Mouse (Mus musculus) layer of hippocampus, adult 9-11 months (tissue): ENCODE data around the gene Phc3.
"Not testable (repeated sequence)": the region's sequence is repeated elsewhere in the genome, so short reads cannot be mapped to it uniquely, and the experiment has no call there.

Experiments used
- DNase-seq: peaks from one replicate; pipeline ENCODE4 v3.0.0; 2022

Phc3 gene

DNA sequence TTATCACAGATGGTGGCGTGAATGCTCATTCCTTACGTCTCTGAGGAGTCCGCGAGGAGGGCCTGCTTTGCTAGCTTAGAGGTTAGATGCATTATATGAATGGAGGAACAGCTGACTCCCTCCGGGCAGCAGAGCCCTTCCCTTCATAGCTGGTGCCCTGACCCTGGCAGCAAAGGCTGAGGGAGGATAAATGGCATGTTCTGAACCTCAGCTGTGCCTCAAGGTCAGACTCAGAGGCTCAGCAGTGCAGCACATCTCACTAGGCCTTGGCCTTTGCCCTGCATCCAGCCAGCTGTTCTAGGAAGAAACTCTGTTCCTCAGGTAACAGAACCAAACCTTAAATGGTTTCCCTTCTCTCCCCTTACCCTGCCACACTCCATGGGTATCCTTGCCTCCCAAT, 101.0 kb downstream of the Phc3 start:
- DNase-seq: no peak

DNA sequence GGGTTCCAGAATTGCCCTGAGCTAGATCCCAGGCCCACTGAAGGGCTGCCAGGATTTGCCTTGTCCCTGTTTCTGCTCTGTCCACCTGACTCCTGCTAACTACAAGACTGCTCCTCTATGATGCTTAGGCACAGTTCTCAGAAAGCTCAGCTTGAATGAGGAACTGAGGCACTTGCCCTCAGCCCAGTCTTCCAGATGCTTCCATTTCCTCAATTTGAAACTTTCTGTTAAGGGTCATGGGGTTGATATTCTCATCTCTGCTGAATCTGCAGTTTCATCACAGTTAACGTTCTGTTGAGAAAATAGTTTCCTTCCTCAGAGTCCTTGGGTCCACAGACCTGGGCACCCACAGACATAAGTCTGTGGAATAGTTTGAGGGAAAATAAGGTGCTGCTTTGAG, 104.6 kb downstream of the Phc3 start:
- peak; percentile 55 for DNase-seq

DNA sequence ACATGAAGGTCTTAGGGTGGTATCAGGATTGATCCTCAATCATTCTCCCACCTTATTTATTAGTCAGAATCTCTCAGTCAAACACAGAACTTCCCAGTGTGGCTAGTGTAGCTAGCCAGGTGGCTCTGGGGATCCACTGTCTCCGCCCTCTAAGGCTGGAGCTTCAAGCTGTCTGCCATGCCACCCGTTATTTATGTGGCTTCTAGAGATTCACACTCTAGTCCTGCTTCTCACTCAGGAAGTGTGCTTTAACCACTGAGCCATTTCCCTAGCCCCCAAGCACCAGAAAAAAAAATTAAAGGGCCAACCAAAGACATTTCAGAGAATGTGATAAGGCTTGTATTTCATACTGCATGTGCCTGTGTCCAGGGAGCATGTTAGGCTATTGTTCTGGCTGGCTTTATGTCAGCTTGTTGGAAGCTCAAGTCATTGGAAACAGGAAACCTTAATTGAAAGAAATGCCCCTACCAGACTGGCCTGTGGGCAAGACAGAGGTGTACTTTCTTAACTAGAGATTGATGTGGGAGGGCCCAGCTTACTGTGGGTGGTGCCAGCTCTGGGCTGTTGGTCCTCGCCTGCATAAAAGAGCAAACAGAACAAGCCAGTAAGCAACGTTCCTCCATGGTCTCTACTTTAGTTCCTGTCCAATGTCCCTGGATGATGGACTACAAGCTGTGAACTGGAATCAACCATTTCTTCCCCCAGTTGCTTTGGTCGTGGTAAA, 105.3 kb downstream of the Phc3 start:
- no peak for DNase-seq

DNA sequence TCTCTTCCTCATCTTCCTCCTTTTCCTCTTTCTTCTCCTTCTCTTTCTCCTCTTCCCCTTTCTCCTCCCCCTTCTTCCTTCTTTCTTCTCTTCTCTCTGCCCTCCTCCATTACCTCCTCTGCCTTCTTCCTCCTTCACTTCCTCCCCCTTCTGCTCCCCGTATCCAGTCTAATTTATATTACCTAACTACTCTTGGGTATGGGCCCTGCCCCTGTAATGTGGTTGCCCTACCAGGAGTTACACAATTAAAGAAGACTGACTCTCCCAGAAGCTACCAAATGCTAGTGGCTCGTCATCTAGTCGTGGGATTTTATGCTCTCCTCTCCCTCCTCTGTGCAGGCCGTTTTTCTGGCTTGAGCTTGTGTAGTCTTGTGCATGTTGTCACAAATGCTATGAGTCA, 108.5 kb downstream of the Phc3 start:
- DNase-seq: no peak

DNA sequence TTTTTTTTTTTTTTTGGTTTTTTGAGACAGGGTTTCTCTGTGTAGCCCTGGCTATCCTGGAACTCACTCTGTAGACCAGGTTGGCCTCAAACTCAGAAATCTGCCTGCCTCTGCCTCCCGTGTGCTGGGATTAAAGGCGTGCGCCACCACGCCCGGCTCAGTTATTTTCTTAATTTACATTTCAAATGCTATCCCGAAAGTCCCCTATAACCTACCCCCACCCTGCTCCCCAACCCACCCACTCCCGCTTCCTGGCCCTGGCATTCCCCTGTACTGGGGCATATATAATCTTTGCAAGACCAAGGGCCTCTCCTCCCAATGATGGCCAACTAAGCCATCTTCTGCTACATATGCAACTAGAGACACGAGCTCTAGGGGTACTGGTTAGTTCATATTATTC, 109.6 kb downstream of the Phc3 start:
- not testable (repeated sequence) for DNase-seq

DNA sequence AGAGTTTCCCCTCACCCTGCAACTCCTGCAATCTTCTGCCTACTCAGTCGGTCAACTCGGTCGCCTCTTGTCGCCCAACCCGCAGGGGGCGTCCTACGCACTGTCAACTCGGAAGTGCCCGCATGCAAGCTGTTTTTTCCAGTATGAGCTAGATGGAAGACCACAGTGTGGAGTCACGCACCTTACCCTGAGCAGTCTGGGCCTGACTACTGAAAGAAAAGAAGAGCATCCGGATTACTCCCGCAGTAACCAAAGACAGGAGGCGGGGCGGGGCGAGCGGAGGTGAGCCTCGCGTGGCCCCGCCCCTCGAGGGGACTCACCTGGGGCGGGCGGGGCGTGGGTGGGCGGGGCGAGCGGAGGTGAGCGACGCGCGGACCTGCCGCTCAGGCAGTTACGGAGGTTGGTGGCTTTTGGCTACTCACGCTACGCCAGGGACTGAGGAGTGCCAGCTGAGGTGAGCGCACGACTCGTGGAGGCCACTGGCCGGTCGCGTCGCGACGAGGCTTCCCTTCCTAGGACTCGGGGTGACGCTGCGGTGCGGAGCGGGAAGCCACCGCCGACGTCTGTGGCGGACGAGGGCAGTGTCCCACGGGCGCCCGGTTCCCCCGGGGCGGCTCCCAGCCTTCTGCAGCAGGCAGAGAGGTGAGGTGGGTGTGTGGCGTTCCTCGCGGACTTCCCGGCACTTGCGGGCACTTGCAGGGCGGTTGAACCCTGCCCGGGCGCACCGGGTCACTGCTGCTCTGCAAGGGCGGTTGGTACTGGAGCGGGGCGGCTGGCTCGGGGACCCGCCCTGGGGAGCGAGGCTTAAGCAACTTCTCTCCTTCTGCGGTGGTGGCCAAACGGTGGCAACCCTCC, 113.4 kb downstream of the Phc3 start, which contains the start of gene Gpr160:
Gene Gpr160 (plus strand): TSS at position 347 of the 855 bp plus-strand sequence.
- peak; percentile 73 for DNase-seq

DNA sequence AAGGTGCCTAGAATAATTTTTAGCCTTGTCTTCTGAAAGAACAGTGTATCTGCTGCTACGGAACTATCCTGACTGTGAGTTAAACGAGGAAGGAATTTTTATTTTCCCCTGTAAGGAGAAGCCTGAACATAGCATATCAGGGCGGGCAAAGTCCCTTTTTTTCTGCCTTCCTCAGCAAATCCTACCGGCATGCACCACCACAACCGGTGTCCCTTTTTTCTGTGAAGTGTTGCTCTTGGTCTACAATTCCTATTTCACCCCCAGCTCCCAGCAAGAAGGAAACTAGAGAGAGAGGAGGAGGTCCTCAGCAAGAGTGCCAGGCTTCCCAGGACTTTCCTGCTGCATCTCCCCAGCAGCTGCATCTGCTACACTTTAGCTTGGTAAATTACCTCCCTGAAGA, 115.6 kb downstream of the Phc3 start:
- DNase-seq: no peak

DNA sequence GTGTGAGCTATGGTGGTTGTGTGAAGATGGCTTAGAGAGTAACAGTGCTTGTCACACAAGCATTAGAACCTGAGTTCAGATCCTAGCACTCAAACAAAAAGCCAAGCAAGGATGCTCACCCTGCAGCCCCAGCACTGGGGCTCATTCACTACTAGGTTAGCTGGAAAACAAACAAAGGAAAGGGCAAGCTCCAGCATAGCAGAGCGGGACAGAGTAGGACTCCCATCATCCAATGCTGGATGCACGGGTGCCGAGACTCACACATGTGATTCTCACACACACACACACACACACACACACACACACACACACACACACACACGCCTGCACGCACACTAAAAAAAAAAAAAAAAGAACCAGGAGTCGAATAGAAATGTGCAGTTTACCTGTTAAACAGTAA, 117.8 kb downstream of the Phc3 start:
- no peak for DNase-seq
